Mouse (Mus musculus): ENCODE results near the gene Dcpp1.

The Dcpp1 gene

GRCm38 (mm10) chr17:23925090-23925493 is 44.4 kb downstream of the Dcpp1 start:
- peak; percentile 91 for DNase-seq (ENCODE audit: low read depth, low spot score)

GRCm38 (mm10) chr17:23931157-23931556 is 50.5 kb downstream of the Dcpp1 start:
- DNase-seq (ENCODE audit: low read depth, low spot score), result no peak

Measured in brain, adult 2 months (tissue).